Mouse (Mus musculus): ENCODE results near the gene Dek.

Gene Dek

GRCm38 (mm10) chr13:47109239-47109638, 3.2 kb upstream of the Dek start:
- DNase-seq (ENCODE audit: low spot score) = no peak

GRCm38 (mm10) chr13:47106580-47106888, 533 bp upstream of the Dek start:
- DNase-seq (ENCODE audit: low spot score) = no peak

DNA sequence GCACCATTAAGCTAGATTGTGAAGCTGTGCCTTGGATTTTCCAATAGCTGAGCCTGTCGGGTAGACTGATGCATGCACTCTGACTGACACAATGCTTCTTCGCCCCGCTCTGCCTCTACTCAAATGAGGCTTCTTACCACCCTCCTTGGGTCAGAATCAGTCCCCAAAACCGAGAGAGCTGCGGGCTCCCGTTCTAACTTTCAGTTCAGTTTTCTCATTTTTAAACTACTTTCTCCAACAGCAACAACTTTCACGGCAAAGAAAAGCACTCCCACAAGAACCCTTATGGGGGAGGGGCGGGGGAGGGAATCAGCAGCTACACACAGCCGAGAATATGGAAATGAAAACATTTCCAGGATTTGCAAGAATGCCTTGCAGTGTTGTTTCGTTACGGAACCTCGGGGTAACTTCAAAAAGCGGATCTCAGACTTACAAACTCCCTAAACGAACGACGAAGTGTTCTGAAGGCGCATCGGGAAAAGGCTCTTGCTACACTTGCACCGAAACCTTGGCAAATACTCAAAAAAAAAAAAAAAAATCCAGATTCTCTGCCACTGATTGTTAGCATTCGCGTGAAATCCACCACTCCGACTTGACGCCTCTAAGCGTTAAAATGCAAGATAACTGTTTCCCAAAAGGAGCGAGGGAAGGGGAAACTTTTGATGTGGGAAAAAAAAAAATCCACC, 1.0 kb downstream of the Dek start:
- peak; percentile 18 for DNase-seq (ENCODE audit: low spot score)

- no peak for DNase-seq (ENCODE audit: low spot score)
These were observed 1.9 kb downstream of the Dek start for GRCm38 (mm10) chr13:47104146-47104545.

GRCm38 (mm10) chr13:47100587-47100986, 5.4 kb downstream of the Dek start:
- no peak for DNase-seq (ENCODE audit: low spot score)

DNA sequence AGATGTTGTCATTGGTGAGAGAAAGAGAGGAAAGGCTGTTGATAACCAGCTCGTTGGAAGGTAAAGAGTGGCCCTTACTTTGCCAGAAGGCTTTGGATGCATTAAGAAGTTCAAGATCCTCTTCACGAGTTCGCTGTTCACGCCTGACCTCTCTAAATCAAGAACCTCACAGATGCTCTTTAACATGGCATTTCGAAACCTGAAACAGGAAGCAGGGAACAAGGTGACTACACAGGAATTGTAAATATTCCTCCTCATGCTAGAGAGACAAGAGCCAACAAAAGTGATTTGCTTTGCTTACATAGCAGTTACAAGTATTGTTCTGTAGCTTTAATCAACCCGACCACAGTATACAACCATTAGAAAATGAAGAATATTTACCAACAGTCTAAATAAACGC, 6.7 kb downstream of the Dek start:
- DNase-seq (ENCODE audit: low spot score) = no peak

DNA sequence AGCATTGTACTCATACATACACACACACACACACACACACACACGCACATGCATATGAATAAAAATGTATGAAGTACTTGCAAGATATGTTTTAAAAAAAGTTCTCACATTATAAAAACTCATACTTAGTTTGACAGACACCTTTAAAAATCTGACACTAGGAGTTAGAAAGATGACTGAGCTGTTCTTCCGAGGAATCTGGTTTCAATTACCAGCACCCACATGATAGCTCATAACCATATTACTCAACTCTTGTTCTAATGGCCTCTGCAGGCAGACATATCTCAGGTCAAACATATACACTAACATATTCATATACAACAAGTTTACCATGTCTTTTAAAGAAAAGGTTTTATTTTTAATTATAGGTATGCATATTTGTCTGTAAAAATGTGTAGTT, 9.4 kb downstream of the Dek start:
- no peak for DNase-seq (ENCODE audit: low spot score)

DNA sequence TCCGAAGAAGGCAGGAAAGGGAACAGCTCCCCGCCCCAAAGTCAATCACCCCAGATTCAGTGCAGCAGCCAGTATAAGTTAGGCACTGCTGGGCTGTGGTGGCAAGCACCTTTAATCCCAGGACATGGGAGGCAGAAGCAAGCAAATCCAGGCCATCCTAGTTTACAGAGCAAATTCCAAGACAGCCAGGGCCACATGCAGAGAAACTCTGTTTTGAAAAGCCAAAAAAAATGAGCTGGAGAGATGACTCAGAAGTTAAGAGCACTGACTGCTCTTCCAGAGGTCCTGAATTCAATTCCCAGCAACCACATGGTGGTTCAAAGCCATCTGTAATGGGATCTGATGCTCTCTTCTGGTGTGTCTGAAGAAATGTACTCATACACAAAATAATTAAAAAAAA, 12.2 kb downstream of the Dek start:
- DNase-seq (ENCODE audit: low spot score) = no peak

DNA sequence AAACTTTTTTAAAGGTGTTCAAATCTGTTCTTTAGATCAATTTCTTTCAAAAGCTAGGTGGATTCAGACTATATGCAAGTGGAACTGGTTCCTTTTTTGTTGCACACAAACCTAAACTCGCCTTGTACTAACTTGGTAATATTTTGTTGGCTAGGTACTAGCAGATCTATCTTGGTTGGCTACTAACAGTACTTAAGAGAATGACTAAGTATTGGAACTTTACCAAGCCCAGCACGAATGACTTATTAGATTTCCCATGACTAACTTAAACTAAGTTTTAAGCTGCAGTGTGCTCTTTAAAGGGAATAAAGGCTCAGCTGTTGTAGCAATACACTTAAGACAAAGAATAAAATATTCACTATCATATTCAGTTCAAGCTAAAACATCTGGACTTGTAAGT, 16.7 kb downstream of the Dek start:
- DNase-seq (ENCODE audit: low spot score) = no peak

GRCm38 (mm10) chr13:47088433-47088832, 17.6 kb downstream of the Dek start:
- no peak for DNase-seq (ENCODE audit: low spot score)

DNA sequence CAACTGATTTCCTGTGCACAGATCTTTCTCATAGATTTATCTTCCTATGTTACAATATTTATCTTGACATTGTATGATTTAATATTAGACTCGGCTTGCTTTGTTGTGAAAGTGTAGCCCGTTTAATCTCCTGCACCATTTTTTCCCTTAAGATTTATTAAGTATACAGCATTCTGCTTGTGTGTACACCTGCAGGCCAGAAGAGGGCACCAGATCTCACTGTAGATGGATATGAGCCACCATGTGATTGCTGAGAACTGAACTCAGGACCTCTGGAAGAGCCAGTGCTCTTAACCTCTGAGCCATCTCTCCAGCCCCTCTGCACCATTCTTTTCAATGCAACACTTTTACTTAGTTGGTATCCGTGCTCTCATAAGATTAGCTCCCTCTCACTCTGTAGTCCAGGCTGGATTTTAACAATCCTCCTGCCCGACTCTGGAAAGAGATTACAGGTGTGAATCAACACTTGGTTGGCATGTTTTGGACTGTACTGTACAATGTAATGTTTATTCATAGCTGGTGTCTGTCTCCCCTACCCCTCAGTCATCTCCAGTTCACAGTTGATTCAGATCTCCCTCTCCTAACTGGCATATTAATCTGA, 25.0 kb downstream of the Dek start:
- DNase-seq (ENCODE audit: low spot score) = no peak

DNA sequence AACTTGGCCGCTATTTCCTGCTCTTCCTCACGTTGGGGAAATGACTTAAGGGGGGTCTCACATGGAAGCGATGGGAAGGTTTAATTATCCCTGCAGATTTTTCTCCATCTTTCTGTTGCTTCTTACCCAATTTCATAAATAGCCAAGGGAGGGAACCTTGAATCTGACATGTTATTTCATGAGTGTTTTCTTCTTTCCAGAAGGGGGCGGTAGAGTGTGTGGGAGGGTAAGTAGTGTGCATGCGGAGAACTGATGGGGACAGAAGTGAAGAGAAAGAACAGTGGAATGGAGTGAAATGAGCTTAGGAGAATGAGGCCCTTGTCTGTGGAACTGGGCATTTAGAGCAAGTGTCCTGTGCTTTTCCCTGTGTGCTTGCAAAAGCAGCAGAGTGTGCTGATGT, 27.2 kb downstream of the Dek start:
- DNase-seq (ENCODE audit: low spot score) = no peak

DNA sequence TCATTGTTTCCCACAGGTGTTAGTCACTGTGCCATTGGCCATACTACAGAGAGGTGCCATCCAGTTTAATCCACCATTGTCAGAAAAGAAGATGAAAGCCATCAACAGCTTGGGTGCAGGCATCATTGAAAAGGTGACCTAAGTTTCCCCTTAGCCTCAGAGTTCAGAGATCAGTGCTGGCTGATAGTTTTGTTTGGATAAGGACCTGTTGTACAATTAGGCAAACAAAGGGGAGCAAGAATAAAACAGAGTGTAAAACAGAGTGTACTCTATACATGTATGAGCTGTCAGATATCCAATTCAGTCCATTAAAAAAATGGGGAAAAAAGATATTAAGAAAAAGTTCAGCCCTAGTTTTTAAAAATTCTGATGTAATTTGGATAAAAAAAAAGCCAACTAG, 28.6 kb downstream of the Dek start:
- no peak for DNase-seq (ENCODE audit: low spot score)

GRCm38 (mm10) chr13:47076156-47076555, 29.8 kb downstream of the Dek start:
- no peak for DNase-seq (ENCODE audit: low spot score)

GRCm38 (mm10) chr13:47072484-47072883, 33.5 kb downstream of the Dek start:
- DNase-seq (ENCODE audit: low spot score) = no peak

- DNase-seq (ENCODE audit: low spot score) = no peak
These were observed 34.1 kb downstream of the Dek start for GRCm38 (mm10) chr13:47071871-47072270.

DNA sequence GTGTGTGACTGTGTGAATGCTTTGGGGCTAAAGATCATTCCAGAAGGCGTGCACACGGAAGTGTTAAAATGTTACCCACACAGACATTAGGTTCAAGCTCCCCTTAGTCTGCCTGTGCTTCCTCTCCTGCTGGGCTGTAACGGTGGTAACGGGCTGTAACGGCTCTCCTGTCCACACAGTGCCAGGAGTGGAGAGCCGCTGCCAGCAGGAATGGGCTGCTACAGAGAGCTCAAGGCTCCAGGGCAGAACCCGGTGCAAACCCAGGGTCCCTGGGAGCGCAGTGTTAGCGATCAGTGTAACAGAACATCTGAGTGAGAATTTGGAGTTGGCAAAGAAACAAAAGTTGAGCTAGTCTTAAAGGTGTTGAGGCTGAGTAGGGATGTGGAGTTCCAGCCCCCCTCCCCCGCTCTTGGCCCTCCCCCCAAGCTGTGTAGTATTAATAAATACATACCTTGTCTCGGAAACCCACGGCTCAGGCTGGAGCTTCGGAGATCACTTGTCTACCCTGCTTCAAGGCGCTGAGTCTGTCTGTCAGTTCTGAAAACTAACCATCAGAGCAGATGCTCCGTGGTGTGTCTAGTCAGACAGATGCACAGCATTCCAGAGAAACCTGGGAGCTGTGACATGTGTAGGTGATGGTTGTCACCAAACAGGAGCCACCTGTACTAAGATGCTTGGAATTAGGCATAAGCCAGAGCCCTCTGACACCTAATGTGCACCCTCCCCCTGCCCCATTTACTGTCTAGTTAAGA, 35.5 kb downstream of the Dek start:
- DNase-seq (ENCODE audit: low spot score) = no peak

- DNase-seq (ENCODE audit: low spot score) = no peak
These were observed 39.0 kb downstream of the Dek start for GRCm38 (mm10) chr13:47067001-47067400.

GRCm38 (mm10) chr13:47066516-47066915, 39.5 kb downstream of the Dek start:
- no peak for DNase-seq (ENCODE audit: low spot score)

DNA sequence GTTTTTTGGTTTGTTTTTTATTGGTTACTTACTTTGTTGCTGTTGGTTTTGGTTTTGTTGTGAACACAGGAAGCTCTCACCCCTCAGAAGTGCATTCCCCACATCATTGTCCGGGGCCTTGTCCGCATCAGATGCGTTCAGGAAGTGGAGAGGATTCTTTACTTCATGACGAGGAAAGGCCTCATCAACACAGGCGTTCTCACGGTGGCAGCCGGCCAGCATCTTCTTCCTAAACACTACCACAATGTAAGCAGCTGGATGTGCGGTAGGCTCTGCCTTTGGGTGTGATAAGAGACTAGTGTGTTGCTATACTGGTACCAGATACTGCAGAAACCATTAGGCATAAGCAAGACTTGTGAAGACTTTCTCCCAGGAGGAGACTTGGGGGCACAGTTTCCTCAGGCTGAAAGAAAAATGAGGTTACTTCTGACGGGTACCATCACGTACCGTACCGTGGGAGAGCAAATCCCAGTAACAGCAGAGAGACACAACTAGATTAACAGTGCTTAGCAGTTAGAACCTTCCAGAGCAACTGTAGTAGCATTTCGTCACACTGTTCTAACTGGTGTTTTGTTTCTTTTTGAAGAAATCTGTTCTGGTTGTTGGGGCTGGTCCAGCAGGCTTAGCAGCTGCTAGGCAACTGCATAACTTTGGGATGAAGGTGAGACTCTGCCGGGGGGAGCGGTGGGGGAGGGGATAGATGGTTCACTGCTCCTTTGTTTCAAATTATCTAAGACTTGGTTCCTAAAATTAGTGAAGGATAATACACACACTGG, 41.8 kb downstream of the Dek start:
- DNase-seq (ENCODE audit: low spot score) = peak; percentile 17

- DNase-seq (ENCODE audit: low spot score) = no peak
These were observed 43.2 kb downstream of the Dek start for GRCm38 (mm10) chr13:47062756-47063155.

DNA sequence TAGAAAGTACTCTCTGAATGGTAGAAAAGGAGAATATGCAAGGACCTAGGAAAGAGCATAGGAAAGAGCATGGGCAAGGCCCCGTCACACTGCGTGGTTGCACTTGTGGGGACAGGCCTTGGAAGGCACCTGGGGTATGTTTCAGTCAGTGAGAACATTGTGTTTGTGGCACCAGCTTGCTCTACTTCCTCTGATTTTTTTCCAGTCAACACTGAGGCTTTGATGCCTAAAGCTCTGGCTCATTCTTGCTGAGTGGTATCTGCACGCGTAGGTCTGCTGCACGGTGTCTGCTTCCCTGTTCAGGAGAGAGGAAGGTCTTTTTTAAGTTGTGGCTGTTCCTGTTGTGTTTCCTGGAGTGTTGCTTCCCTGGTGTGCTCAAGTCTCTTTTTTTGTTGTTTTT, 49.2 kb downstream of the Dek start:
- DNase-seq (ENCODE audit: low spot score) = no peak

DNA sequence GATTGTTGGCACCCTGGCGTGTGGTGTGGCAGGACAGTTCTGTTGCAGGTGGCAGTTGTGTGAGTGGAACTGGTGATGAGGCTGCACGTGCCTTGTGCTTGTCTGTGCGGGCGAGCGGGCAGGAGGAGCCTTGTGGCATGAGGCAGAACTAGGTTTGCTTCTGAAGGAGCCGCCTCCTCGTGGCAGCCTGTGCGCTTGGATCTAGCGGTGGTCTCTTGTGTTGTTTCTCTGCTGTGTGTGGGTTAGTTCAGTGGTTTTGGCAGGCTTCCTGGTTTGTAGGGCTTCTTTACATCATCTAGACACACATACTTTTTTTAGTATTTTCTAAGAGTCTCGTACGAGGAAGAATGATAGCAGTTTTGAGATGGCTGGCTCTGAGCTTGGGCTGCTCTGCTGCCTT, 49.9 kb downstream of the Dek start:
- no peak for DNase-seq (ENCODE audit: low spot score)

Measured in lung, postnatal 25 days (tissue).